Mouse (Mus musculus): ENCODE measurements around the gene Ust. TPM values are rescaled to one million over a fixed set of nuclear protein-coding genes. Genes with fewer than 3 reads are reported as not detected.

Gene Ust
- total RNA-seq, 1 experiment from 2014 or later: 0.93 TPM

DNA sequence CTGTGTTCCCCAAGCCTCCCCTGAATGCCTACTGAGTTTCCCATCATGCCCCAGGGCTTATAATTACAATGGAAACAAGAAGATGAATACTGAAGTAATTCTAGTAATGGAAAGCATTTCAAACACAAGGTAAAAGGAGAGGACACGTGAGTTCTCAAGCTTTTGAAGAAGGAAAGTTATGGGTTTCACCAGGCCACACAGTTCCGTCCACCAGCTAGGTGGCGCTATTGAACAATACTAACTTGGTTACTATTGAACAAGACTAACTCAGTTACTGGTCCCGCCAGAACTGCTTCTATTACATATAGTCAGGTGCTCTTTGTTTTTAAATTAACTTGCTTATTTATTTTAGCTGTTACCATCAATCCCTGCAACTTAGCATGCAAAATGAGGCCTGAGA, 276.3 kb downstream of the Ust start:
- peak; percentile 24; the same call in 1 of the 2 replicates for ATAC-seq (ENCODE audit: extremely low read depth, insufficient number of reproducible peaks, low FRiP score, poor library complexity, severe bottlenecking)

DNA sequence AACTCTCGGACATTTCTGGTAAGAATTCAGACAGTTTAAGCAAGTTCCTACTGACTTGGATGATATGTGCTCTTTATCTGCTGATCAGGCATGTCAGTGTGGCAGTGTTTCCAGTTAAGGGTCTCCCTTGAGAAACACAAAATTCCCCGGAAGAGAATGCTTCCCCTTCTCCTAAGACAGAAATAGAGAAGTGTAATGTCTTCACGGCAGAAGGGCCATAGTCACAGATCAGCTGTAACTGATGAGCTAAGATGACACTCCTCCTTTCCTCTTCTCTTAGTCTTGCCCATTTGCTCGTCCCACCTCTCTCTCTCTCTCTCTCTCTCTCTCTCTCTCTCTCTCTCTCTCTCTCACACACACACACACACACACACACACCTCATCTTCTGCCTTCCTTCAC, 277.9 kb downstream of the Ust start:
- no peak for ATAC-seq (ENCODE audit: extremely low read depth, insufficient number of reproducible peaks, low FRiP score, poor library complexity, severe bottlenecking)

- ATAC-seq (ENCODE audit: extremely low read depth, insufficient number of reproducible peaks, low FRiP score, poor library complexity, severe bottlenecking): peak; percentile 55; the same call in 1 of the 2 replicates
Observed at GRCm38 (mm10) chr10:8240242-8240641, 278.4 kb downstream of the Ust start.

DNA sequence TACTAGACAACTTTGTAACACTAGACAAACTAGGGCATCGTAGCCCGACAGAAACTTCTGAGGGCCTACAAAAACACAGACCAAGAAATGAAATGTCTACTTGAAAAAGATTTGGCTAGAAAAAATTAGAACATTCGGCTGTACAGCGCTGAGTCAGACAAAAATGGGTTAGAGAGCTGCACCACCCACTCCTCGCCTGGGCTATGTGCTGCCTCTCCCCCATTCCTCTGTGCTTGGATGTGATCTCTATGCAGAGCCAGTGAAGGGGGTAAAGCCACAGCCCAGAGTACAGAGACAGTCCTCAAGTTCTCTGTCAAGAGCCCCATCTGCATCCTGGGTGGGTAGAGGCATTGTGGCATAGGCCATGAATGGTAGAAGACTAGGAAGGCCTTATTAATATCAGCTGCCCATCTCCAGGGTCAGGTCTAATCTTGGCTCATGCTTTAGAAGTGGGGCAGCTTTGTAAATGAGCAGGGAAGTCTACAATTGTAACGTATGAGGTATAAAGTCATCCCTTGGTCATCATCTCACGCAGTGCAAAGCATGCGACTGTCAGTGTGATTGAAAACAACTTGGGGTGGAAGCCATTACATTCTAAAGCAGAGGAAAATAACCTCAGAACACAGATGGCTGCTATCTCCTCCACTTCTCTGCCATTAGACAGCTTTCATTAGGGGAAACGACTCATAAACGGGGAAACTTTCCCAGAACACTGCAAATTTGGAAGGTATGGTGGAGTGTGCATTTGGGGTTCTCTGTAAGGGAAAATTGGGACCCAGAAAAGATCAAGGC, 281.6 kb downstream of the Ust start:
- no peak for ATAC-seq (ENCODE audit: extremely low read depth, insufficient number of reproducible peaks, low FRiP score, poor library complexity, severe bottlenecking)

DNA sequence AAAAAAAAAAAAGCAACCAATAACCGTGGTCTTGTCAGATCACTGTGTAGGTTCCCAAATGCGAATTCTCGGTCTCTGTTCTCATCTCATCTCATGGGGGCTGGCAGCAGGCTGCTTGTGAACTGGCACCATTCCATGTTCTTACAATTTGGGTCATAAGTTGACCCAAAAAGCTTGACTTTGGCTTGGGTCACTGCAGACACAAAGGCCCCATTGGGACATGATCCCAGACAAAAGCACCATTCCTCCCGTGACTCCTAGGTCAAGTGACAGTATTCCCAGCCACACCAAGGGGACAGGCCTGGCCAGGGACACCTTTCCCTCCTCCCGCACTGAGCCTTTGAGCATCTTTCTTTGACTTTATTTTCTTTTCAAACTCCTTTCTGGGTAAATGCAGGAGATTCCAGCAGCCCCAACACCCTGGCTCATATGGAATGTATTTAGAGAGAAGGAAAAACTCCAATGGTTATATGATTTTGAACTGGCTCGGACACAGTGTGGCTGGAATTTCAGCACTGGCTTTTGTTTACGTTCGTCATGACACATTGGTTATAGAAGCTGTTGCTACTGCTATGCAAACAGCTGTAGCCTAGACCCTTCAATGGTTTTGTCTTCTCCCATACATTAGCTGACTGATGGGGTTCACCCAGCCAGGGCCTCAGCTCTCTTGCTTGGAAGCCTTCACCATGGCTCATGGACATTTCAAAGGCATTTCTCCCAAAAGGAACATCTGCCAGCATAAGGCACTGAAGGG, 285.3 kb downstream of the Ust start:
- ATAC-seq (ENCODE audit: extremely low read depth, insufficient number of reproducible peaks, low FRiP score, poor library complexity, severe bottlenecking): no peak

- ATAC-seq (ENCODE audit: extremely low read depth, insufficient number of reproducible peaks, low FRiP score, poor library complexity, severe bottlenecking): no peak
Observed at GRCm38 (mm10) chr10:8232535-8232934, 286.1 kb downstream of the Ust start.

GRCm38 (mm10) chr10:8228375-8228743, 290.3 kb downstream of the Ust start:
- no peak for ATAC-seq (ENCODE audit: extremely low read depth, insufficient number of reproducible peaks, low FRiP score, poor library complexity, severe bottlenecking)

GRCm38 (mm10) chr10:8227705-8228374, 290.8 kb downstream of the Ust start:
- no peak for ATAC-seq (ENCODE audit: extremely low read depth, insufficient number of reproducible peaks, low FRiP score, poor library complexity, severe bottlenecking)

DNA sequence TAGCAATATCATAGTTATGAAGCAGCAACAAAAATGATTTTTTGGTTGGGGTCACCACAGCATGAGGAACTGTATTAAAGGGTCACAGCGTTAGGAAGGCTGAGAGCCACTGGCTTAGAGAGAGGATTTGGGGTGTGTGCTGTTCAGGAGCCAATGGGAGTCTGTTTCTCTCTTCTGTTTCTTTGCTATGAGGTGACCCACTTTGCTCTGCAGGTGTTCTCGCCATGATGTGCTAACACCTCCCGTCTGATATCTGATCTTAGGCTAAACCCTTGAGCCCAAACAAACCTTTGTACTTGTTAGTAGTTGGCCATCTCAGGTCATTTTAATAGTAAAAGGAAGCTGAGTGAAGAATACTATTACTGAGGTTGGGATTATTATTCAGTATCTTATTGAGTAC, 292.0 kb downstream of the Ust start:
- ATAC-seq (ENCODE audit: extremely low read depth, insufficient number of reproducible peaks, low FRiP score, poor library complexity, severe bottlenecking): no peak

DNA sequence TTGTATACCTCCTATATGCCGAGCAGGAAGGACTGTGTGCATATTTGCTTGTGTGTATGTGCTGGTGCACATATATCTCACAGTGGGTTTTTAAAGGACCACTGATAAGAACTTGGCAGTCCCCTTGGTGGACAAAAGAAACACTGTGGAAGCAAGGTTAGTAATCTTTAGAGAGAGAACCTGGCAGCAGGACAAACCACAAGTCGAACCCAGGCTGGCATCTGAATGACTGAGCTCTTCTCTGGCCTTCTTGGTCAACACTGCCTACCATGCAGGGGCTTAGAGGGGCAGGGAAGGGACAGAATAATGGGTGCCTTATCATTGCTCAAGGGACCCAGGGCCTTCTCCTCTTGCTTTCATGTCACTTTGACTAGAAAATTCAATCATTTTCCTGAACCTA, 294.0 kb downstream of the Ust start:
- ATAC-seq (ENCODE audit: extremely low read depth, insufficient number of reproducible peaks, low FRiP score, poor library complexity, severe bottlenecking): no peak

- no peak for ATAC-seq (ENCODE audit: extremely low read depth, insufficient number of reproducible peaks, low FRiP score, poor library complexity, severe bottlenecking)
Observed at GRCm38 (mm10) chr10:8224046-8224445, 294.6 kb downstream of the Ust start.

DNA sequence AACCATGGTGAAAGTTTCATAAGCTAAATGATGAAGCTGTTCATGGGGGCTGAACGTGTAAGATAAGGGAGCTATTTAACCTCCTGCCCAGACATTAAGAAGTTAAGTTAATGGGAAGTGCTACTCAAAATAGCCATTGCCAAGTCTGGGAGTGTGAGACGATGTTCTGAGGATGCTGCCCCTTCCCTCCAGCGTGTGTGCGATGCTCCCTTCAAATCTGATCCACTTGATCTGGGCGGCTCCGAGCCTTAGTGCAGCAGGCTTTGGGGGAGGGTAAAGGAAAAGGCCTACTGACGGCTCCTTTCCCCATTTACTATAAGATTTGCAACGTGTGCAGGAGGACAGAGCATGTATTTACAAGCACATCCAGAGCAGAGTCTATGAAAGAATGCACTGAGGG, 301.7 kb downstream of the Ust start:
- no peak for ATAC-seq (ENCODE audit: extremely low read depth, insufficient number of reproducible peaks, low FRiP score, poor library complexity, severe bottlenecking)

GRCm38 (mm10) chr10:8215181-8215580, 303.4 kb downstream of the Ust start:
- ATAC-seq (ENCODE audit: extremely low read depth, insufficient number of reproducible peaks, low FRiP score, poor library complexity, severe bottlenecking): no peak

- ATAC-seq (ENCODE audit: extremely low read depth, insufficient number of reproducible peaks, low FRiP score, poor library complexity, severe bottlenecking): peak; percentile 86
Observed at GRCm38 (mm10) chr10:8213906-8214421, 304.7 kb downstream of the Ust start.

DNA sequence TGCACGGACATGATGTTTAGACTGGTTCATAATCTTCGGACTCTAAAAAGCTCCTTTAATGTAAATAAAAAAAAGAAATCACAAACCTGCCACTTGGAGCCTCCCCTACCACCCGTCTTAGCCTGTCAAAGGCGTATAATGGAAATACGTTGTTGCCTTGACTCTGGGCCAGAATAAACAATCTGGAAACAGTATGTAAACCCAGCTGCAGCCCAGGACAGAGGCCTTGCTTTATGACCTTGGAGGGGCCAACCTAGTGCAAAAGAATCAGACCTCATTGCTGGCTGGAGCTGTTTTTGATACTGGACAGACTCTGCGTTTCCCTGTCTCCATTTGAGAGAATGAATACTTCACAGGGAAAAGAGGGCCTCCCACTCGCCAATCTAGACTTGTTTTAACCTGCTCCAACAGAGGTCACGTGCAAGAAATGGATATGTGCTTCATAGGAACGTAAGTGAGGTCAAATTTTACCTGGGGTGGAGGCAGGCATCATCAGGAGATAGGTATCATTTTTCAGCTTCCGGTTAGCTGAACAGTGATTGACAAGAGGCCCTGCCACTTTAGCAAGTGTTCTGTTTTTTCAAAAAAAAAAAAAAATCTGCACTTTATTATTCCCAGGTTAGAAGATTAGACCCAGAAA, 305.2 kb downstream of the Ust start:
- no peak for ATAC-seq (ENCODE audit: extremely low read depth, insufficient number of reproducible peaks, low FRiP score, poor library complexity, severe bottlenecking)

DNA sequence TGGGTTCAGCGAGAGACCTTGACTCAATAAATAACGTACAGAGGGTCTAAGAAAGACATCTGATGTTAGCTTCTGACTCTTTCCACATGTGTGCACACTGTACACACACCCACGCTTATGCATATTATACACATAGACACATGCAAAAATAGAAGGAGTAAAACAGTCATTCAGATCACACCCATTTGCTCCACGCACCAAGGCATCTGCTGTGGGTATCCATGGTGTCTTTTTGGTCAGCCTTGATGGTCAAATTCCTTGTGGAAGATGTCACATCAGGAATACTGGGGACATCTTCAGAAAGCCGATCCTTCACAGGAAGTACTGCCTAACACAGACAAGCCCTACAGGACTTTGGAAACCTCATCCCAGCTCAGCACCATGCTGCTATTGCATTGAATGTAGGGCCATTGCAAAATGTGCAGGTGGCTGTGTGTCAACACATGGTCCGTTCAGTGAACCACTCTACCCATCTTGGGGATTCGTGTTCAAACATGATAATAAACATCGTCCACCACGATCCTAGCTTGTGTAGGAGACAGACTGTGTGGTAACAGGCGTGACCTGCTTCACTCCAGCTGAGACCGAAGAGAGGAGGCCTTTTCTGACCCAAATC, 305.9 kb downstream of the Ust start:
- no peak for ATAC-seq (ENCODE audit: extremely low read depth, insufficient number of reproducible peaks, low FRiP score, poor library complexity, severe bottlenecking)

GRCm38 (mm10) chr10:8211694-8212093, 306.9 kb downstream of the Ust start:
- no peak for ATAC-seq (ENCODE audit: extremely low read depth, insufficient number of reproducible peaks, low FRiP score, poor library complexity, severe bottlenecking)

DNA sequence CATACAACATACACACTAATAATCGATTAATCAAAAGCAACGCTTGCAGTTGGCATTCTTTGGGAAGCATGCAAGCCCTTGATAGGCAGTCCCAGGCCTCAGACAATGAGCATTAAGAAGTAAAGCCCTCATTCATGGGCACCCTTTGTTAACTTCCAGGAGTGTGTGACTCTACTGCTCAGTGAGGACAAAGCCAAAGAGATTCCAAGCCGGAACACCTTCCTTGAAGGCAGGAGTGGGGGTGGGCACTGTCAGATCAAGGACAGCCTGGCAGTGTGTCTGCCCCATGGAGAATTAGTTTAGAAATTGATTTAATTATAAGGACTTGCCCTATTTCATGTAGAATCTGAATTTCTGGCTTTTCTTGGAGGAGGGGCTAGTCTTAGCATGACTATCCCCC, 308.3 kb downstream of the Ust start:
- no peak for ATAC-seq (ENCODE audit: extremely low read depth, insufficient number of reproducible peaks, low FRiP score, poor library complexity, severe bottlenecking)

DNA sequence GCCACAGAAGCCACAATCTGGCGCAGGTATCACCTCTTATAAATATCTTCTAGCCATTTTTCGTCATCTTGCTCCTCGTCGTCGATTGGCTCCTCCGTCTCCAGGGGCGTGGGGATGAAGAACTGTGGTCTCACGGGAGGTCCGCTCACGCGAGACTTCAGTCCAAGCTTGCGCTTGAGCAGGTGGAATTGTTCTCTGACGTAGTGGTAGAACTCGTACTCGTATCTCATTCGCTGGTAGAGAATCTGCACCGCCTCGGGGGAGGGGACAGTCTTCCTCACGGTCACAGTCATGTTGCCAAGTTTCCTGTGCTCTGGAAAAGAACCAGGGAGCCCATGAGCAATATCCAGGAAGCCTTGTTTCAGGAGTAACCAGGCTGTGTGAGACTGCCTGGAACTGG, 311.3 kb downstream of the Ust start:
- ATAC-seq (ENCODE audit: extremely low read depth, insufficient number of reproducible peaks, low FRiP score, poor library complexity, severe bottlenecking): no peak
